Mouse (Mus musculus) kidney, embryonic 16.5 days (tissue): ENCODE measurements at regions not wholly inside any gene's neighbourhood (a gene's known extent, or its start where the extent isn't known, plus 50 kb on each side); places are given as distances from the start of the nearest gene placed in this dataset.

Source experiments
- ATAC-seq: fragments of 200-750 bp; cut with Nextera tagmentation; 2 replicates; pipeline ENCODE4 v1.8.0; 2017; ENCODE audit warnings: moderate TSS enrichment; ENCODE audit not compliant: low FRiP score, low TSS enrichment
- H3K27ac ChIP-seq: fragments of 300-500 bp; sonication (generic); 2 replicates; pipeline ENCODE4 v1.5.1; 2014; ENCODE audit warnings: low read length
- H3K27me3 ChIP-seq: fragments of 300-500 bp; sonication (generic); 2 replicates; pipeline ENCODE4 v1.6.1; 2014; ENCODE audit warnings: low read length, control low read depth, mixed read lengths; ENCODE audit not compliant: insufficient read depth
- H3K36me3 ChIP-seq: fragments of 300-500 bp; sonication (generic); 2 replicates; pipeline ENCODE4 v1.6.1; 2014; ENCODE audit warnings: low read length, control low read depth, mixed read lengths; ENCODE audit not compliant: insufficient read depth
- H3K4me1 ChIP-seq: fragments of 300-500 bp; sonication (generic); 2 replicates; pipeline ENCODE4 v1.6.1; 2014; ENCODE audit warnings: low read length, control low read depth, mixed read lengths; ENCODE audit not compliant: insufficient read depth
- H3K4me2 ChIP-seq: fragments of 300-500 bp; sonication (generic); replicated peaks from 2 replicates; pipeline ENCODE4 v1.6.1; 2014; ENCODE audit warnings: low read depth, low read length
- H3K4me3 ChIP-seq: fragments of 300-500 bp; sonication (generic); 2 replicates; pipeline ENCODE4 v1.5.1; 2014; ENCODE audit warnings: mild to moderate bottlenecking, low read length
- H3K9ac ChIP-seq: fragments of 300-500 bp; sonication (generic); replicated peaks from 2 replicates; pipeline ENCODE4 v1.6.1; 2014; ENCODE audit warnings: low read length
- H3K9me3 ChIP-seq: fragments of 300-500 bp; sonication (generic); 2 replicates; pipeline ENCODE4 v1.6.1; 2016; ENCODE audit warnings: low read length, control low read depth
- WGBS: fragments of 180-500 bp; shearing (Covaris S2); extraction: QIAGEN DNeasy Blood & Tissue Kit; methylation state at CpG from one replicate; pipeline ENCODE4 v1.1.7; 2014; 5-methylcytosine and 5-hydroxymethylcytosine counted together

DNA sequence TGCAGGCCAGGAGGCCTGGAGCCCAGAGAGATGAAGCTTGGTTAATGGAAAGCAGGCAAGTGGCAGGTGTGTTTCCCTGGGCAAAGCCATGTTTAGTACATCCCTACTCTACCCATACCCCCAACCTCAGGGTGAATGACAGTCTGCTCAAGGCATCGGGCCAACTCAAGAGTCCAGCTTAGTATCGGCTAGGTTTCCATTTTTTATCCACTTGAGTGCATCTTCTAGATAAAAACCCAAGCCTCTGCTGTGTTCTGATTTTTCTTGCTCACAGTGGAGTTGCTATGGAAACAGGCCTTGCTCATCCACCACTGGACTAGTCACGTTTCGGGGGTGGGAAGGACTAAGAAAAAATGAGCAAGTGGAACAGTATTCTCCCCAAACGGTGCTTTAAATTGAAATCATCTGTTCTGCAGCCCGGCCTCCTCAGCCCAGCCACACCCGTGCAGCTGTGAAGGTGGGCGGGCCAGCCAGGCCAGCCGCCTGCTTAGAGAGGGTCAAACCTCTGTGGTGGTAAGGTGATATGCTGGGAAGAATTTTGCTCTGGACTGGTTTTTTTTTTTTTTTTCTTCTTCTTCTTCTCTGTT is 94.0 kb downstream of the Snx19 start:
- H3K4me1 ChIP-seq, result 0 out of 2 replicates have a peak, but pooled peaks cover 4% of the 10 kb centered on the region
- H3K4me2 ChIP-seq, result no peak overlapping the region
- ATAC-seq, result peak; percentile 83; the same call in 1 of the 2 replicates
- H3K27me3 ChIP-seq, result no peaks in the 10 kb centered on the region
- H3K36me3 ChIP-seq, result no peaks in the 10 kb centered on the region
- H3K27ac ChIP-seq, result no peak overlapping the region
- no peak overlapping the region for H3K9ac ChIP-seq
- 34% methylated on average over 9 of the region's 9 CpGs for WGBS
- H3K9me3 ChIP-seq, result no peaks in the 10 kb centered on the region
- no peak overlapping the region for H3K4me3 ChIP-seq

DNA sequence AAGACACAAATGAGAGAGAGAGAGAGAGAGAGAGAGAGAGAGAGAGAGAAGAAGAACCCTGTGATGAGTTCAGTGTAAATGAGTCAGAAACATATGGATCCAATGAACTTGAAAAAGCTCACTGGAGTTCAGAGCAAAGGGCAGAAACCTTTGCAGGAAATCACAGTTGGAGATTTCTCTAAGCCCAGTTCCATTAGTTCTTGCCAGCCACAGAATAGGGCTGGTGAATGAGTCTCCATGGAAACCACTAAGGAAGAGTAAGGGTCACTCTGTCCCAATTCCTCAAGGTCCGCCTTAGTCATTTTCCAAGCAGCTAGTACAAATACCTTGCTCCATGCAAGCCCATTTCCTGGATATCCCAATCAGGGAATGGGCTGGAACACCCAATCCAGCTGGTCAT is 93.2 kb downstream of the Snx19 start:
- WGBS, result 83% methylated on average over 1 of the region's 1 CpGs
- Histone ChIP-seq H3K36me3 (no peaks in the 10 kb centered on the region), H3K4me3 (no peak overlapping the region), H3K27me3 (no peaks in the 10 kb centered on the region), H3K4me1 (0 out of 2 replicates have a peak, but pooled peaks cover 4% of the 10 kb centered on the region), H3K27ac (no peak overlapping the region), H3K4me2 (no peak overlapping the region), H3K9ac (no peak overlapping the region), H3K9me3 (no peaks in the 10 kb centered on the region)
- ATAC-seq, result no peak

DNA sequence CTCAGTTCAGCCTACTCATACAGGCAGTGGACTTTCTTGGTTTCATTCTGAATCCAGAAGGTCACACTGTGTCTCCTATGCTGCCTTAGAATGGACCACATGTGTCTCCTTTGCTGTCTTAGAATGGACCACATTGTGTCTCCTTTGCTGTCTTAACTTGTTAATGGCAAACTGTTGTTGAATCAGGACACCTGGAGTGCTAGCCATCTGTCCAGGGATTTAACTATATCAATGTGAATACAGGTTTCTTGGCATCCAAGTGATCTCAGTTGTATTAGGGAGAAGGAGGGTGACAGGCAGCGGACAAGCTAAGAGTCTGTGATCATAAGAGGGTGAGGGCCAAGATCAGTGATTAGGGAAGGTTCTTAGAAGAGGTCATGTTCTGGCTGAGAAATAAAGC is 92.3 kb downstream of the Snx19 start:
- H3K9ac ChIP-seq, result no peak overlapping the region
- no peak overlapping the region for H3K4me2 ChIP-seq
- no peak for ATAC-seq
- no peaks in the 10 kb centered on the region for H3K36me3 ChIP-seq
- H3K27ac ChIP-seq, result no peak overlapping the region
- no peak overlapping the region for H3K4me3 ChIP-seq
- 0 out of 2 replicates have a peak, but pooled peaks cover 4% of the 10 kb centered on the region for H3K4me1 ChIP-seq
- WGBS, result 89% methylated on average over 1 of the region's 1 CpGs
- H3K9me3 ChIP-seq, result no peaks in the 10 kb centered on the region
- H3K27me3 ChIP-seq, result no peaks in the 10 kb centered on the region
